Mouse (Mus musculus): ENCODE data around the gene Gm20388. TPM values are rescaled to one million over a fixed set of nuclear protein-coding genes. Genes with fewer than 3 reads are reported as not detected.
A peak's percentile ranks its signal among the peaks of the same experiment; 100 is the strongest.

Gm20388 gene
- polyA plus RNA-seq, 1 experiment = 28.1 TPM

GRCm38 (mm10) chr8:120312452-120312851 lies 401.8 kb downstream of the Gm20388 start:
- Histone ChIP-seq H3K27ac (ENCODE audit: insufficient read depth, low read length) (no peak overlapping the region), H3K9me3 (replicated peaks; ENCODE audit: control insufficient read depth, insufficient read depth, low read length, poor library complexity, severe bottlenecking) (no peaks in the 10 kb centered on the region), H3K4me1 (ENCODE audit: control insufficient read depth, insufficient read depth, low read length) (no peaks in the 10 kb centered on the region), H3K9ac (ENCODE audit: low read depth, poor library complexity, severe bottlenecking) (no peak overlapping the region), H3K36me3 (ENCODE audit: control insufficient read depth, insufficient read depth, low read length, poor library complexity, severe bottlenecking) (no peaks in the 10 kb centered on the region), H3K4me3 (ENCODE audit: low read depth, low read length) (no peak overlapping the region), H3K27me3 (ENCODE audit: control insufficient read depth, insufficient read depth, low read length, poor library complexity, severe bottlenecking) (no peaks in the 10 kb centered on the region)
- TF ChIP-seq POLR2A (IDR thresholded peaks at IDR 0.05; ENCODE audit: insufficient read depth, low read length) (no peak), EP300 (IDR thresholded peaks at IDR 0.05; ENCODE audit: insufficient read depth, low read depth, low read length) (no peak), CTCF (IDR thresholded peaks at IDR 0.05; ENCODE audit: low read depth, low read length) (no peak)

GRCm38 (mm10) chr8:120313674-120314073 lies 403.0 kb downstream of the Gm20388 start:
- Histone ChIP-seq H3K36me3 (ENCODE audit: control insufficient read depth, insufficient read depth, low read length, poor library complexity, severe bottlenecking) (no peaks in the 10 kb centered on the region), H3K27ac (ENCODE audit: insufficient read depth, low read length) (no peak overlapping the region), H3K4me3 (ENCODE audit: low read depth, low read length) (no peak overlapping the region), H3K9ac (ENCODE audit: low read depth, poor library complexity, severe bottlenecking) (no peak overlapping the region), H3K27me3 (ENCODE audit: control insufficient read depth, insufficient read depth, low read length, poor library complexity, severe bottlenecking) (no peaks in the 10 kb centered on the region), H3K4me1 (ENCODE audit: control insufficient read depth, insufficient read depth, low read length) (no peaks in the 10 kb centered on the region), H3K9me3 (replicated peaks; ENCODE audit: control insufficient read depth, insufficient read depth, low read length, poor library complexity, severe bottlenecking) (no peaks in the 10 kb centered on the region)
- TF ChIP-seq EP300 (IDR thresholded peaks at IDR 0.05; ENCODE audit: insufficient read depth, low read depth, low read length) (no peak), CTCF (IDR thresholded peaks at IDR 0.05; ENCODE audit: low read depth, low read length) (no peak), POLR2A (IDR thresholded peaks at IDR 0.05; ENCODE audit: insufficient read depth, low read length) (no peak)

- no peak for TF ChIP-seq CTCF (IDR thresholded peaks at IDR 0.05; ENCODE audit: low read depth, low read length)
- Histone ChIP-seq H3K27me3 (ENCODE audit: control insufficient read depth, insufficient read depth, low read length, poor library complexity, severe bottlenecking) (no peaks in the 10 kb centered on the region), H3K4me3 (ENCODE audit: low read depth, low read length) (no peak overlapping the region), H3K36me3 (ENCODE audit: control insufficient read depth, insufficient read depth, low read length, poor library complexity, severe bottlenecking) (no peaks in the 10 kb centered on the region), H3K9ac (ENCODE audit: low read depth, poor library complexity, severe bottlenecking) (no peak overlapping the region), H3K27ac (ENCODE audit: insufficient read depth, low read length) (no peak overlapping the region), H3K4me1 (ENCODE audit: control insufficient read depth, insufficient read depth, low read length) (no peaks in the 10 kb centered on the region), H3K9me3 (replicated peaks; ENCODE audit: control insufficient read depth, insufficient read depth, low read length, poor library complexity, severe bottlenecking) (no peaks in the 10 kb centered on the region)
These were observed 404.3 kb downstream of the Gm20388 start for GRCm38 (mm10) chr8:120314932-120315331.

GRCm38 (mm10) chr8:120315644-120316043 lies 405.0 kb downstream of the Gm20388 start:
- H3K27me3 ChIP-seq (ENCODE audit: control insufficient read depth, insufficient read depth, low read length, poor library complexity, severe bottlenecking) = no peaks in the 10 kb centered on the region
- no peak overlapping the region for H3K4me3 ChIP-seq (ENCODE audit: low read depth, low read length)
- TF ChIP-seq CTCF (IDR thresholded peaks at IDR 0.05; ENCODE audit: low read depth, low read length) = peak; percentile 42
- TF ChIP-seq EP300 (IDR thresholded peaks at IDR 0.05; ENCODE audit: insufficient read depth, low read depth, low read length) = no peak
- no peaks in the 10 kb centered on the region for H3K36me3 ChIP-seq (ENCODE audit: control insufficient read depth, insufficient read depth, low read length, poor library complexity, severe bottlenecking)
- no peak overlapping the region for H3K9ac ChIP-seq (ENCODE audit: low read depth, poor library complexity, severe bottlenecking)
- no peaks in the 10 kb centered on the region for H3K9me3 ChIP-seq (replicated peaks; ENCODE audit: control insufficient read depth, insufficient read depth, low read length, poor library complexity, severe bottlenecking)
- no peak overlapping the region for H3K27ac ChIP-seq (ENCODE audit: insufficient read depth, low read length)
- H3K4me1 ChIP-seq (ENCODE audit: control insufficient read depth, insufficient read depth, low read length) = no peaks in the 10 kb centered on the region

- Histone ChIP-seq H3K9ac (ENCODE audit: low read depth, poor library complexity, severe bottlenecking) (no peak overlapping the region), H3K4me3 (ENCODE audit: low read depth, low read length) (no peak overlapping the region), H3K36me3 (ENCODE audit: control insufficient read depth, insufficient read depth, low read length, poor library complexity, severe bottlenecking) (no peaks in the 10 kb centered on the region), H3K27ac (ENCODE audit: insufficient read depth, low read length) (no peak overlapping the region), H3K9me3 (replicated peaks; ENCODE audit: control insufficient read depth, insufficient read depth, low read length, poor library complexity, severe bottlenecking) (no peaks in the 10 kb centered on the region), H3K4me1 (ENCODE audit: control insufficient read depth, insufficient read depth, low read length) (no peaks in the 10 kb centered on the region), H3K27me3 (ENCODE audit: control insufficient read depth, insufficient read depth, low read length, poor library complexity, severe bottlenecking) (no peaks in the 10 kb centered on the region)
- TF ChIP-seq POLR2A (IDR thresholded peaks at IDR 0.05; ENCODE audit: insufficient read depth, low read length) (no peak), CTCF (IDR thresholded peaks at IDR 0.05; ENCODE audit: low read depth, low read length) (no peak), EP300 (IDR thresholded peaks at IDR 0.05; ENCODE audit: insufficient read depth, low read depth, low read length) (no peak)
These were observed 406.1 kb downstream of the Gm20388 start for GRCm38 (mm10) chr8:120316707-120317106.

GRCm38 (mm10) chr8:120317118-120317824 lies 406.6 kb downstream of the Gm20388 start:
- no peaks in the 10 kb centered on the region for H3K36me3 ChIP-seq (ENCODE audit: control insufficient read depth, insufficient read depth, low read length, poor library complexity, severe bottlenecking)
- H3K9me3 ChIP-seq (replicated peaks; ENCODE audit: control insufficient read depth, insufficient read depth, low read length, poor library complexity, severe bottlenecking) = no peaks in the 10 kb centered on the region
- TF ChIP-seq CTCF (IDR thresholded peaks at IDR 0.05; ENCODE audit: low read depth, low read length) = no peak
- no peak for TF ChIP-seq POLR2A (IDR thresholded peaks at IDR 0.05; ENCODE audit: insufficient read depth, low read length)
- TF ChIP-seq EP300 (IDR thresholded peaks at IDR 0.05; ENCODE audit: insufficient read depth, low read depth, low read length) = no peak
- H3K27me3 ChIP-seq (ENCODE audit: control insufficient read depth, insufficient read depth, low read length, poor library complexity, severe bottlenecking) = no peaks in the 10 kb centered on the region
- no peaks in the 10 kb centered on the region for H3K4me1 ChIP-seq (ENCODE audit: control insufficient read depth, insufficient read depth, low read length)
- no peak overlapping the region for H3K9ac ChIP-seq (ENCODE audit: low read depth, poor library complexity, severe bottlenecking)
- no peak overlapping the region for H3K27ac ChIP-seq (ENCODE audit: insufficient read depth, low read length)
- H3K4me3 ChIP-seq (ENCODE audit: low read depth, low read length) = no peak overlapping the region

Data from ES-Bruce4 (cell line).